Mouse (Mus musculus) CD4-positive, CD25-positive, alpha-beta regulatory T cell (primary cell): Measurements from ENCODE around the gene Pyurf. TPM values are rescaled to one million over a fixed set of nuclear protein-coding genes. Genes with fewer than 3 reads are reported as not detected.

Experiments used
- polyA plus RNA-seq: library from polyadenylated mRNA; unstranded; fragments of 100-300 nt; shearing (Covaris generic); gene quantifications from one replicate; pipeline ENCODE4 v1.2.1, GENCODE M21; 2017

Gene Pyurf
- polyA plus RNA-seq: 5.4 TPM

DNA sequence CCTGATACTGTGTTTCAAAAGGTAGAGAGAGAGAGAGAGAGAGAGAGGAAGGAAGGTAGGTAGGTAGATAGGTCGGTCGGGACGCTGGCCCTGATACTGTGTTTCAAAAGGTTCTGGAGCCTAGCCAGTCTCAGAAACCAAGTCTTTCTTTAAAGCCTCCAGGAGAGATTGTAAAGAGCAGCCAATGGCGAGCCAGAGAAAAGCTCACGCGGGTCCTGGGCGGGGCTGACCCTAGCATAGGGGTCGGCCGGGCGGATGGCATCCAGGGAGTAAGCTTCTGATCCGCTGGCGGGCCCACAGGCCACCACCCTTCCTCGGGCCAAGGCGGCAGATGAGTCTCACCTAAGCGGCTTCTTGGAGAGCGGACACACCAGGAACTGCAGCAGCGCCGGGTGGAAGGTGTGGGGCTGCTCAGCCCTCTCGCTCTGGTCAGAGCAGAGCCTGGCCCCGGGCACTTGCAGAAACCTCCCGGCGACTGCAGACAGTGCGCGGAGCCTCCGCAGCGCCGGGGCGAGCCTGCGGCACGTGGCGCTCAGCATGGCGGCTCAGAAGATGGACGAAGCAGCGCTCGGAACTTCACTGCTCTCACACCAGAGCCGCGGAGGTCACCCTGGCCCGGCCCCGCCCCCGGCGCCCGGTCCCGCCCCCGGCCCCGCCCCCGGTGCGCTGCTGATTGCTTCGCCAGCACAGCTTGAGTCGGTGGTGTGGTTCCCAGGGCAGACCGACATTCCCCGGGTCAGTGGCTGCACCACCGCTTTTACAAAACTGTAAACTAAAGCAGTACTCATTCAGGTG is at the start of gene Pyurf:
Pyurf (minus strand) TSS at position 612 of the 795 bp plus-strand sequence.

DNA sequence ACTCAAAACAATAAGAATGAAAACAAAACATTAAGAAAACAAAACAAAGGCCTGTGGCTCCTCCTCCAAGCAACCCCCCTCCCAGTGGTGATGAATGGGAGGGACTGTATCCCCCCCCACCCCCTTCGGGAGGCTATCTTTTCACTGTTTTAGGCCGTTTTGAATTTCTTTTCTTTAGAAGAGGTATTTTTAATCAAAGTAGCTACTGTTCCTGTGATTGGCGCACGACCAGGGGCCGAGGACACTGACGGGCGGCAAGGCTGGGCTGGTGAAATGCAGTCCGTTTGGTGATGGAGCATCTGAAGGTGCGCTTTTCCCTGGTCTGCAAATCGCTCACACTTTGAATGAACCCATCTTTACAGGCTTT is 10.5 kb upstream of the Pyurf start, which contains the start of gene Lancl2:
Lancl2 (plus strand) TSS at position 165 of the 367 bp plus-strand sequence.

Other genes with a start within 250 kb of the Pyurf start
- gene Ppm1k, start 156.6 kb downstream of the Pyurf start, polyA plus RNA-seq: 13.2 TPM
- 28.3 TPM for gene Herc6, start 111.1 kb downstream of the Pyurf start, polyA plus RNA-seq
- gene Lancl2, start 10.5 kb upstream of the Pyurf start, polyA plus RNA-seq: 5.3 TPM
- 19.0 TPM for gene Vopp1, start 133.1 kb upstream of the Pyurf start, polyA plus RNA-seq
- not detected for gene Vmn1r21, start 158.3 kb upstream of the Pyurf start, polyA plus RNA-seq
- gene Vmn1r22, start 215.9 kb upstream of the Pyurf start, polyA plus RNA-seq: 0.12 TPM
- gene Vmn1r23, start 234.8 kb upstream of the Pyurf start, polyA plus RNA-seq: not detected